Mouse (Mus musculus) midbrain, embryonic 15.5 days (tissue): ENCODE measurements around the gene Ptprd. TPM values are rescaled to one million over a fixed set of nuclear protein-coding genes. Genes with fewer than 3 reads are reported as not detected.

Source experiments
- ATAC-seq: fragments of 200-750 bp; cut with Nextera tagmentation; replicated peaks from 2 replicates; pipeline ENCODE4 v1.8.0; 2017; ENCODE audit warnings: moderate TSS enrichment
- H3K27ac ChIP-seq: fragments of 300-500 bp; sonication (generic); 2 replicates; pipeline ENCODE4 v1.5.1; 2015; ENCODE audit warnings: mild to moderate bottlenecking, inconsistent platforms
- H3K27me3 ChIP-seq: fragments of 300-500 bp; sonication (generic); replicated peaks from 2 replicates; pipeline ENCODE4 v1.6.1; 2015; ENCODE audit warnings: inconsistent platforms
- H3K36me3 ChIP-seq: fragments of 300-500 bp; sonication (generic); replicated peaks from 2 replicates; pipeline ENCODE4 v1.6.1; 2015; ENCODE audit warnings: inconsistent platforms
- H3K4me1 ChIP-seq: fragments of 300-500 bp; sonication (generic); 2 replicates; pipeline ENCODE4 v1.6.1; 2015; ENCODE audit warnings: inconsistent platforms
- H3K4me2 ChIP-seq: fragments of 300-500 bp; sonication (generic); 2 replicates; pipeline ENCODE4 v1.6.1; 2015; ENCODE audit warnings: inconsistent platforms, mild to moderate bottlenecking, moderate library complexity
- H3K4me3 ChIP-seq: fragments of 300-500 bp; sonication (generic); 2 replicates; pipeline ENCODE4 v1.5.1; 2015; ENCODE audit warnings: mild to moderate bottlenecking, inconsistent platforms
- H3K9ac ChIP-seq: fragments of 300-500 bp; sonication (generic); 2 replicates; pipeline ENCODE4 v1.6.1; 2015; ENCODE audit warnings: mild to moderate bottlenecking, inconsistent platforms
- H3K9me3 ChIP-seq: fragments of 300-500 bp; sonication (generic); 2 replicates; pipeline ENCODE4 v1.6.1; 2016; ENCODE audit warnings: inconsistent platforms
- WGBS: fragments of 180-500 bp; shearing (Covaris S2); methylation state at CpG from one replicate; pipeline ENCODE4 v1.1.7; 2015; ENCODE audit warnings: mixed read lengths; 5-methylcytosine and 5-hydroxymethylcytosine counted together
- polyA plus RNA-seq: library from polyadenylated mRNA; unstranded; fragments of >200 nt; fragmentation: Nextera tagmentation; extraction: Ambion mirVana; gene quantifications from 2 replicates; pipeline ENCODE4 v1.2.1, GENCODE M21; 2015

Gene Ptprd
- polyA plus RNA-seq, 1 experiment from 2014 or later = 91.7 TPM

- H3K9me3 ChIP-seq = no peaks in the 10 kb centered on the region
- H3K4me2 ChIP-seq = no peak overlapping the region
- no peak overlapping the region; the same call in 1 of the 2 replicates for H3K27ac ChIP-seq
- no peak overlapping the region for H3K9ac ChIP-seq
- 0 out of 2 replicates have a peak, but pooled peaks cover 6% of the 10 kb centered on the region for H3K4me1 ChIP-seq
- 39% methylated on average over 3 of the region's 3 CpGs for WGBS
- no peaks in the 10 kb centered on the region for H3K36me3 ChIP-seq
- ATAC-seq = peak; percentile 76
- H3K4me3 ChIP-seq = no peak overlapping the region
- no peaks in the 10 kb centered on the region for H3K27me3 ChIP-seq
Observed at GRCm38 (mm10) chr4:78142088-78142766, 69.5 kb downstream of the Ptprd start.

- H3K4me1 ChIP-seq = no peaks in the 10 kb centered on the region
- ATAC-seq = no peak
- H3K4me2 ChIP-seq = no peak overlapping the region
- WGBS = 77% methylated on average over 3 of the region's 3 CpGs
- H3K4me3 ChIP-seq = no peak overlapping the region
- H3K9ac ChIP-seq = no peak overlapping the region
- H3K27ac ChIP-seq = no peak overlapping the region
- no peaks in the 10 kb centered on the region for H3K36me3 ChIP-seq
- no peaks in the 10 kb centered on the region for H3K27me3 ChIP-seq
- no peaks in the 10 kb centered on the region for H3K9me3 ChIP-seq
Observed at GRCm38 (mm10) chr4:78110898-78111297, 100.9 kb downstream of the Ptprd start.

DNA sequence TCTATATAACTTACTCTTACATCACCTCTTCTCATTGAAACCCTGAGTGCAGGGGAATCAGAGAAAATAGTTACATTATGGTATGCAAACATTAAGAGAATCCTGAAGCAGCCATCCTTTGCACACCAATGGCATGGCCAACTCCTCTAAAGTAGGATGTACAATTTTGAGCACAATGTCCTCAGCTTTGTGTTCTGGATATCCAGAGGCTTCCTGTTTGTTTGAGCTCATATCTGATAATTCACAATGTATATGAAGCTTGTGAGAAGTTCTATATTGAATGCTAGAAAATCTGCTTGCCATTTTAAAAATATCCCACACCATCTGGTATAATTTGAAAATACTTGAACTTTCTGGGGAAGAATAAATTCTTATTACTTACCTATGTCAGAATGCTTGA, 114.2 kb downstream of the Ptprd start:
- ATAC-seq = no peak
- H3K27ac ChIP-seq = no peak overlapping the region
- H3K4me3 ChIP-seq = no peak overlapping the region
- no peak overlapping the region for H3K9ac ChIP-seq
- H3K9me3 ChIP-seq = no peaks in the 10 kb centered on the region
- H3K27me3 ChIP-seq = no peaks in the 10 kb centered on the region
- H3K36me3 ChIP-seq = no peaks in the 10 kb centered on the region
- H3K4me2 ChIP-seq = no peak overlapping the region
- no peaks in the 10 kb centered on the region for H3K4me1 ChIP-seq

DNA sequence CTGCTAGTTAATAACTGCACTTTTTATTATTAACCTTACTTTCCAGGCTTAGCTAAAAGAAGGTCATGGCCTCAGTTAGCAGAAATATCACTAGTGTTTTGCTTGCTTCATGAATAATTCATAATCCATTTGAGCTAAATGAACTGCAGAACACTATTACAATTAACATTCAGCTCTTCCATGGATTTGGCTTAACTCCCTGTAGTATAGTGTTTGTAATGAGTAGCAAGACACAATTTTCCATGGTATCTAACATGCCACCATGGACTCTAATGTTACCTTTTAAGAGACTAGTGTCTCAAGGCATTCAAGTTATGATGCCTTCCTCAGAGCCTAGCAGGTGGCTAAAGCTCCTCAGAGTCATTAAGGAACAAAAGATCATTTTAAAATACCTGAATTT, 129.0 kb downstream of the Ptprd start:
- H3K4me1 ChIP-seq = no peaks in the 10 kb centered on the region
- H3K9me3 ChIP-seq = no peaks in the 10 kb centered on the region
- no peaks in the 10 kb centered on the region for H3K27me3 ChIP-seq
- H3K4me3 ChIP-seq = no peak overlapping the region
- no peak overlapping the region for H3K27ac ChIP-seq
- no peak overlapping the region for H3K9ac ChIP-seq
- no peaks in the 10 kb centered on the region for H3K36me3 ChIP-seq
- peak; percentile 33; the same call in 1 of the 2 replicates for ATAC-seq
- no peak overlapping the region for H3K4me2 ChIP-seq

DNA sequence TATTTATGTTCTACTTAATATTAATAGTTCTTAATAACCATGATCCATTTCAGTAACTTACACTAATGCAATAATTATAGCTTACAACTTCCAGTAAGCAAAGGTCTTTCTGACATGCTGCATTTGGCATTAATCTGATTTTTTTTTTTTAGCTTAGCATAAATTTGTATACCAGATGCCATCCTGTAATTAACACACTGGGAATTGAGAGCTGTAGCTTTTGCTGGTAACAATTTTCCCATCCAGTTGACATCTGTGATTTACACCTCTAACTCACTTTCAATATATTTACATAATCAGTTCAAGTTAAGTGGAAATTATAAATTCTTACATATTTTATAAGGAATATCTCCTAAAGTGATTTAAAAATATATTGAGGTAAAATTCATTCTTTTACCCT, 134.3 kb downstream of the Ptprd start:
- no peak overlapping the region for H3K27ac ChIP-seq
- H3K9ac ChIP-seq = no peak overlapping the region
- no peak overlapping the region for H3K4me3 ChIP-seq
- H3K36me3 ChIP-seq = no peaks in the 10 kb centered on the region
- H3K4me2 ChIP-seq = no peak overlapping the region
- no peak for ATAC-seq
- H3K4me1 ChIP-seq = no peaks in the 10 kb centered on the region
- no peaks in the 10 kb centered on the region for H3K27me3 ChIP-seq
- no peaks in the 10 kb centered on the region for H3K9me3 ChIP-seq

DNA sequence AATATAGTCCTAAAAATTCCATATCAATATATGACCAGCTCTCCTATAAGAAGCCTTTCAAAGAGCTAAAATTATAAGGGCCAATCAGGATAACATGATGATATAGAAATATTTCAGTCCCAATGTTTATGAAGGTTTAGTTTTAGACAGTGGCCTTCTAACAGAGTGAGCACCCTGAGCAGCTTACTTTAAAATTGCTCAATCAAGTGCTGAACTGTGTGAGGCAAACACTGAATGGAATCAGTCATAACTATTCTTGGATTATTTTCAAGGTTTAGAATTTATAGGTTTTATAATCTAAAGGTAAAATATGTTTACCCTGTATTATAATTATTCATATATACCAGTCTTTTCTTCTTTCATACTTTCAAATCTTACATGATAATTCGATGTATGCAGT, 134.7 kb downstream of the Ptprd start:
- ATAC-seq = no peak
- Histone ChIP-seq H3K27me3 (no peaks in the 10 kb centered on the region), H3K9ac (no peak overlapping the region), H3K4me1 (no peaks in the 10 kb centered on the region), H3K9me3 (no peaks in the 10 kb centered on the region), H3K4me3 (no peak overlapping the region), H3K27ac (no peak overlapping the region), H3K36me3 (no peaks in the 10 kb centered on the region), H3K4me2 (no peak overlapping the region)
- 75% methylated on average over 1 of the region's 1 CpGs for WGBS

GRCm38 (mm10) chr4:78038401-78038800, 173.4 kb downstream of the Ptprd start:
- no peak overlapping the region for H3K4me3 ChIP-seq
- H3K27me3 ChIP-seq = no peaks in the 10 kb centered on the region
- 89% methylated on average over 5 of the region's 5 CpGs for WGBS
- no peak for ATAC-seq
- H3K36me3 ChIP-seq = no peaks in the 10 kb centered on the region
- no peak overlapping the region for H3K4me2 ChIP-seq
- H3K9ac ChIP-seq = no peak overlapping the region
- no peaks in the 10 kb centered on the region for H3K4me1 ChIP-seq
- H3K27ac ChIP-seq = no peak overlapping the region
- no peaks in the 10 kb centered on the region for H3K9me3 ChIP-seq

GRCm38 (mm10) chr4:78002065-78002464, 209.7 kb downstream of the Ptprd start:
- Histone ChIP-seq H3K9me3 (no peaks in the 10 kb centered on the region), H3K36me3 (no peaks in the 10 kb centered on the region), H3K9ac (no peak overlapping the region), H3K4me3 (no peak overlapping the region), H3K27me3 (no peaks in the 10 kb centered on the region), H3K4me2 (no peak overlapping the region), H3K27ac (no peak overlapping the region), H3K4me1 (no peaks in the 10 kb centered on the region)
- WGBS = 29% methylated on average over 1 of the region's 1 CpGs
- ATAC-seq = 0 out of 2 replicates have a peak, but pooled peaks have one; percentile 71

- H3K9me3 ChIP-seq = no peaks in the 10 kb centered on the region
- no peaks in the 10 kb centered on the region for H3K36me3 ChIP-seq
- no peaks in the 10 kb centered on the region for H3K27me3 ChIP-seq
- no peak for ATAC-seq
- no peak overlapping the region for H3K4me3 ChIP-seq
- H3K9ac ChIP-seq = no peak overlapping the region
- H3K4me2 ChIP-seq = no peak overlapping the region
- H3K4me1 ChIP-seq = no peaks in the 10 kb centered on the region
- 82% methylated on average over 4 of the region's 4 CpGs for WGBS
- H3K27ac ChIP-seq = no peak overlapping the region
Observed at GRCm38 (mm10) chr4:77992709-77993108, 219.1 kb downstream of the Ptprd start.

- H3K36me3 ChIP-seq = no peaks in the 10 kb centered on the region
- 74% methylated on average over 4 of the region's 4 CpGs for WGBS
- no peak overlapping the region for H3K9ac ChIP-seq
- peak; percentile 45; the same call in 1 of the 2 replicates for ATAC-seq
- H3K4me1 ChIP-seq = no peaks in the 10 kb centered on the region
- no peaks in the 10 kb centered on the region for H3K9me3 ChIP-seq
- no peaks in the 10 kb centered on the region for H3K27me3 ChIP-seq
- 0 out of 2 replicates have a peak overlapping the region, but pooled peaks have one; percentile 53 for H3K27ac ChIP-seq
- H3K4me2 ChIP-seq = no peak overlapping the region
- no peak overlapping the region for H3K4me3 ChIP-seq
Observed at GRCm38 (mm10) chr4:77982094-77982493, 229.7 kb downstream of the Ptprd start.

- no peak overlapping the region for H3K9ac ChIP-seq
- no peaks in the 10 kb centered on the region for H3K27me3 ChIP-seq
- no peaks in the 10 kb centered on the region for H3K4me1 ChIP-seq
- 20% methylated on average over 2 of the region's 2 CpGs for WGBS
- ATAC-seq = peak; percentile 52; the same call in 1 of the 2 replicates
- H3K9me3 ChIP-seq = no peaks in the 10 kb centered on the region
- H3K4me2 ChIP-seq = no peak overlapping the region
- H3K27ac ChIP-seq = no peak overlapping the region
- no peaks in the 10 kb centered on the region for H3K36me3 ChIP-seq
- no peak overlapping the region for H3K4me3 ChIP-seq
Observed at GRCm38 (mm10) chr4:77961711-77962110, 250.1 kb downstream of the Ptprd start.

GRCm38 (mm10) chr4:77889489-77889888, 322.3 kb downstream of the Ptprd start:
- no peak overlapping the region for H3K4me2 ChIP-seq
- H3K9ac ChIP-seq = no peak overlapping the region
- H3K27ac ChIP-seq = no peak overlapping the region
- no peaks in the 10 kb centered on the region for H3K9me3 ChIP-seq
- no peak for ATAC-seq
- H3K4me1 ChIP-seq = no peaks in the 10 kb centered on the region
- no peaks in the 10 kb centered on the region for H3K36me3 ChIP-seq
- 78% methylated on average over 4 of the region's 4 CpGs for WGBS
- no peaks in the 10 kb centered on the region for H3K27me3 ChIP-seq
- H3K4me3 ChIP-seq = no peak overlapping the region

GRCm38 (mm10) chr4:77880213-77880612, 331.5 kb downstream of the Ptprd start:
- 39% methylated on average over 2 of the region's 2 CpGs for WGBS
- no peaks in the 10 kb centered on the region for H3K4me1 ChIP-seq
- no peaks in the 10 kb centered on the region for H3K9me3 ChIP-seq
- no peak overlapping the region for H3K27ac ChIP-seq
- ATAC-seq = 0 out of 2 replicates have a peak, but pooled peaks have one; percentile 30
- no peak overlapping the region for H3K4me2 ChIP-seq
- no peak overlapping the region for H3K4me3 ChIP-seq
- H3K27me3 ChIP-seq = no peaks in the 10 kb centered on the region
- H3K36me3 ChIP-seq = no peaks in the 10 kb centered on the region
- no peak overlapping the region for H3K9ac ChIP-seq
